Mouse (Mus musculus) megakaryocyte, embryonic 14.5 days (primary cell): ENCODE measurements around the gene Scfd2.

Experiments
- FLI1 ChIP-seq: IDR thresholded peaks from 2 replicates; pipeline ENCODE4 v1.6.1; 2012; ENCODE audit warnings: low read length, inconsistent platforms, mixed read lengths
- GATA1 ChIP-seq: IDR thresholded peaks from 3 replicates; pipeline ENCODE4 v1.6.1; 2012; ENCODE audit warnings: mixed read lengths, low read length, inconsistent platforms, borderline replicate concordance

GRCm38 (mm10) chr5:74479947-74480346 is 51.6 kb downstream of the Scfd2 start:
- TF ChIP-seq GATA1 (no peak), FLI1 (no peak)
